Mouse (Mus musculus) bone marrow, adult 2 months (tissue): ENCODE results near the gene Tasp1. TPM values are rescaled to one million over a fixed set of nuclear protein-coding genes. Genes with fewer than 3 reads are reported as not detected.

Source experiments
- H3K27ac ChIP-seq: fragments of 200-500 bp; 2 replicates; pipeline ENCODE4 v1.5.1; 2012; ENCODE audit warnings: low read depth, mild to moderate bottlenecking, control low read depth, inconsistent platforms, low read length; ENCODE audit not compliant: control insufficient read depth, poor library complexity, insufficient read depth
- H3K4me1 ChIP-seq: fragments of 200-500 bp; 2 replicates; pipeline ENCODE4 v1.6.1; 2011; ENCODE audit warnings: low read length; ENCODE audit not compliant: control insufficient read depth, insufficient read depth
- H3K4me3 ChIP-seq: fragments of 200-500 bp; replicated peaks from 2 replicates; pipeline ENCODE3; 2011; ENCODE audit warnings: mild to moderate bottlenecking, low read depth, low read length, control low read depth; ENCODE audit not compliant: control insufficient read depth
- CTCF ChIP-seq: fragments of 200-500 bp; IDR thresholded peaks from 2 replicates; pipeline ENCODE4 v1.5.1; 2011; ENCODE audit warnings: low read length, control low read depth; ENCODE audit not compliant: control insufficient read depth, insufficient read depth
- POLR2A ChIP-seq: fragments of 200-500 bp; IDR thresholded peaks from 2 replicates; pipeline ENCODE4 v1.6.1; 2011; ENCODE audit warnings: low read depth, mild to moderate bottlenecking, control low read depth, low read length, borderline replicate concordance; ENCODE audit not compliant: control insufficient read depth
- WGBS: fragments of 180-500 bp; shearing (Covaris S2); methylation state at CpG from one replicate; pipeline ENCODE4 v1.1.7; 2018; 5-methylcytosine and 5-hydroxymethylcytosine counted together
- polyA plus RNA-seq: library from polyadenylated mRNA; stranded (reverse); fragments of >200 nt; gene quantifications from 2 replicates; pipeline ENCODE4 v1.2.4, GENCODE M21; 2011; ENCODE audit warnings: low replicate concordance; ENCODE audit not compliant: missing spikeins, insufficient read depth, insufficient read length

The Tasp1 gene
- polyA plus RNA-seq, 1 experiment: 7.1 TPM

GRCm38 (mm10) chr2:139788658-139789057, 277.9 kb downstream of the Tasp1 start:
- no peaks in the 10 kb centered on the region for H3K4me1 ChIP-seq
- WGBS: 74% methylated on average over 4 of the region's 4 CpGs
- no peak overlapping the region for H3K4me3 ChIP-seq
- no peak overlapping the region for H3K27ac ChIP-seq
- TF ChIP-seq CTCF (no peak), POLR2A (no peak)

DNA sequence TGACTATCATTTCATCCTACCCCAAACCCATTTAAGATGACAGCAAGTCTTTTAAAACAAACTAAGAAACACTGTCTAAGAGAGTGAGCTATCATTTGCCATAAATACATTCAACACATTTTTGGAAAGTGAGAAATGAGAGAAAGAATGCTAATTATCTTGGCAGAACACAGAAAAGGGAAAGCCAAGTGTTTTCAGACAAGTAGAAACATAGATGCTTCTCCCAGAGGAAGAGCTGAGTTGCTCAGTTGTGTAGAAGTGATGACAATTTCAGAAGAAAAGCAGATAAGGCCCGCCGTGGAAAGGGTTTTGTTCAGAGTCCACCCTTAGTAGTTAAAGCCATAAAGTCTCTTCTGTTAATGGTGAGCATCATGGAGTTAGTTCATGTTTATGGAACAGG, 281.7 kb downstream of the Tasp1 start:
- TF ChIP-seq POLR2A: no peak
- no peak for TF ChIP-seq CTCF
- no peaks in the 10 kb centered on the region for H3K4me1 ChIP-seq
- H3K4me3 ChIP-seq: no peak overlapping the region
- H3K27ac ChIP-seq: no peak overlapping the region
- WGBS: 68% methylated on average over 2 of the region's 2 CpGs

GRCm38 (mm10) chr2:139784465-139784864, 282.1 kb downstream of the Tasp1 start:
- Histone ChIP-seq H3K27ac (no peak overlapping the region), H3K4me1 (no peaks in the 10 kb centered on the region), H3K4me3 (no peak overlapping the region)
- 69% methylated on average over 1 of the region's 1 CpGs for WGBS
- TF ChIP-seq CTCF (no peak), POLR2A (no peak)

Other genes starting within 250 kb of the Tasp1 start
- gene Gm17374, start 85.2 kb upstream of the Tasp1 start, polyA plus RNA-seq: 47.6 TPM in 1 of 2 replicates, not detected in the other
- gene Esf1, start 103.8 kb upstream of the Tasp1 start, polyA plus RNA-seq: 13.2 and 15.5 TPM in 2 replicates
- 2.2 and 6.5 TPM in 2 replicates for gene Ndufaf5, start 103.8 kb upstream of the Tasp1 start, polyA plus RNA-seq